Mouse (Mus musculus): ENCODE results near the gene Unc5b. TPM values are rescaled to one million over a fixed set of nuclear protein-coding genes. Genes with fewer than 3 reads are reported as not detected.
A peak's percentile ranks its signal among the peaks of the same experiment; 100 is the strongest.

The Unc5b gene
- polyA plus RNA-seq, 1 experiment from 2014 or later: 8.2 TPM

DNA sequence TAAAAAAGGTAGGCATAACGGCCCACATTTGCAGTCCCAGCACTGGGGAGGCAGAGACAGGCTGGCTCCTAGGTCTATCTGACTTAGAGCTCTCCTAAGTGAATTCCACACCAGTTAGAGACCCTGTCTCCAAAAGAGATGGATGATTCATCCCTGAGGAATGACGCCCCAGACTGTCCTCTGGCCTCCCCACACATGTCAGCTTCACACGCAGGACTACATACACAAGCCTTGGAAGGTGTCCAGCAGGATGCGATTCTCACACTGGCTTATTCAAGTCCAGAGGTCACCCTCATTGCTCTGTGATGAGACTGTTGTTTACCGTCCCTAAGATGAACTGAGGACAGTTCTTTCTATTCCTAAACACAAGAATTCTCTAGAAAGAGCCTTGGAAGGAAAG is 12.2 kb downstream of the Unc5b start:
- Histone ChIP-seq H3K9ac (no peak overlapping the region), H3K27me3 (no peaks in the 10 kb centered on the region), H3K4me3 (no peak overlapping the region), H3K4me1 (peaks cover 74% of the 10 kb centered on the region), H3K36me3 (no peaks in the 10 kb centered on the region), H3K9me3 (no peaks in the 10 kb centered on the region), H3K27ac (no peak overlapping the region), H3K4me2 (no peak overlapping the region)
- WGBS: 62% methylated on average over 5 of the region's 5 CpGs
- ATAC-seq (ENCODE audit: insufficient number of reproducible peaks, low FRiP score, low TSS enrichment, low read depth): no peak

DNA sequence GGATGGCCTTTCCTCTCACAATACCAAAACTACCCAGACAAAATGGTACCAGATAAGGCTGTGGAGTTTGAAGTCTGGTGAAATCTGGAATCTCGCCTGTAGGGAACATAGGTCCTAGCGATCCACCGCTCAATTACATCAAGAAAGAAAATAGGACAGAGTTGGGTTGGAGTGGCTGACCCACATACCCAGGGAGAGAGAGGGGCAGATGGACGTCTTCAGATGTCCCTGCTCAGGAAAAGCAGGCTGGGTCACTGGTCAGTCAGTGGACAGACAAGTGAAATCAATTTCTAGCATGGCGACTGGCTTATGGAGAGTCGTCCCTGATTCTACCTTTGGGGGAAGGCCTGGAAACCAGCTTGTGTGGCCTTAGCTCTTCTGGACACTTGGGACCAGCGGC is 12.7 kb downstream of the Unc5b start:
- H3K27me3 ChIP-seq: no peaks in the 10 kb centered on the region

DNA sequence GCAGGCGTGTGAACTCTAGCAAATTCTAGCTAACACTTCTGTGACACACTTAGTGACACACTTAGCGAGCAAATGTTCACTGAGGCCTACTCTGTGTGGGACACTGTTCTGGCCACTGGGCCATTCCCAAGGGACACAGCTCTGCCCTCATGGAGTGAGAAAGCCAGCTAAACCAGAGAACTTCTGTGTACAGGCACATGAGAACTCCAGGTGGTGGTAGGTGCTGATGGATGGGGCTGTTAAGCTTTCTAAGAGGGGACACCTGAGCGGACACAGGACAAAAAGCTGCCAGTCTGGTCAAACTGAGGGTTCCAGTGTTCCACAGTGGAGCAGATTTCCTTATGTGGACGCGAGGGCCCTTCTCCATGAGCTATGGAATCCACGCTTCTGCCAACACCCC is 13.5 kb downstream of the Unc5b start:
- Histone ChIP-seq H3K27me3 (no peaks in the 10 kb centered on the region), H3K4me2 (no peak overlapping the region), H3K9ac (no peak overlapping the region), H3K36me3 (no peaks in the 10 kb centered on the region), H3K9me3 (no peaks in the 10 kb centered on the region), H3K27ac (0 out of 2 replicates have a peak overlapping the region, but pooled peaks have one; percentile 50), H3K4me1 (peaks cover 76% of the 10 kb centered on the region), H3K4me3 (no peak overlapping the region)
- no peak for ATAC-seq (ENCODE audit: insufficient number of reproducible peaks, low FRiP score, low TSS enrichment, low read depth)
- WGBS: 86% methylated on average over 6 of the region's 6 CpGs

More for the DNA sequence above, 12.7 kb downstream of the Unc5b start:
- Histone ChIP-seq H3K4me3 (no peak overlapping the region), H3K4me1 (peaks cover 75% of the 10 kb centered on the region), H3K9ac (no peak overlapping the region), H3K4me2 (no peak overlapping the region), H3K9me3 (no peaks in the 10 kb centered on the region), H3K36me3 (no peaks in the 10 kb centered on the region), H3K27ac (no peak overlapping the region)
- WGBS: 87% methylated on average over 7 of the region's 7 CpGs
- ATAC-seq (ENCODE audit: insufficient number of reproducible peaks, low FRiP score, low TSS enrichment, low read depth): no peak

DNA sequence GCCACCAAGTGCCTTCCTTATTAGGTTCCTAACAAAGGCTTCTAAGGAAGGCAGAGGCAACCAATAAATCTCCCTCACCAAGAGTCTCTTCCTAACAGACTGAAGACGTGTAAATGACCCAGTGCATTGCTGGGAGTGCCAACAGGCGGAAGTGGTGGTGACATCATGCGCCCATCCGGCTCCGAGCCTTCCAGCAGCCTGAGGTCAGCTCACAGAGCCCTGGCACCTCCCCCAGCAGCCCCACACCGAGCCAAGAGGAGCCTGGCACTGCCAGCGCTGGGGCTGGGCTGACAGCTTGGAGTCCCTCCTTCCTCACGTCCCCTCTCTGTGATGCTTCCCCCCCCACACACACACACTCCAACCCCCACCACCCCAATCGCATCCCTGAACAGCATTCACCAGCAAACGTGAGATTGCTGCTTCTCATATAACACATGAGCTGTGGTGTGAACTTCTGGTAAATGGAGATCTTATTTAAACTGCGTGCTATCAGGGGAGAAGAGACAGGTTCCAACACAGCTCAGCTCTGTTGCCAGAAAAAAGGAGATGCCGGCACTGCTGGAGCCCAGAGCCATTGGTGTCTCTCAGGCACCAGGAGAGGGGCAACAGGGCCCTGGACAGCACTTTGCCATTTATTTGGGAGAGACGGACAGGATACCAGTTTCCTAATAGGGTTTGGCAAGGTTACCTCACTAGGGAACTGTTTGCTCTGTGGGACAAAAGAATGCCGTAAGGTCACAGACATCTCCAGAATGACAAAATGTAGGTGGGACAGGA is 14.3 kb downstream of the Unc5b start:
- H3K4me1 ChIP-seq: peaks cover 79% of the 10 kb centered on the region
- ATAC-seq (ENCODE audit: insufficient number of reproducible peaks, low FRiP score, low TSS enrichment, low read depth): no peak
- H3K4me2 ChIP-seq: no peak overlapping the region
- no peak overlapping the region for H3K4me3 ChIP-seq
- H3K9ac ChIP-seq: no peak overlapping the region
- peak overlapping the region; percentile 50; the same call in 1 of the 2 replicates for H3K27ac ChIP-seq
- WGBS: 17% methylated on average over 14 of the region's 14 CpGs
- H3K9me3 ChIP-seq: no peaks in the 10 kb centered on the region
- no peaks in the 10 kb centered on the region for H3K36me3 ChIP-seq
- no peaks in the 10 kb centered on the region for H3K27me3 ChIP-seq

DNA sequence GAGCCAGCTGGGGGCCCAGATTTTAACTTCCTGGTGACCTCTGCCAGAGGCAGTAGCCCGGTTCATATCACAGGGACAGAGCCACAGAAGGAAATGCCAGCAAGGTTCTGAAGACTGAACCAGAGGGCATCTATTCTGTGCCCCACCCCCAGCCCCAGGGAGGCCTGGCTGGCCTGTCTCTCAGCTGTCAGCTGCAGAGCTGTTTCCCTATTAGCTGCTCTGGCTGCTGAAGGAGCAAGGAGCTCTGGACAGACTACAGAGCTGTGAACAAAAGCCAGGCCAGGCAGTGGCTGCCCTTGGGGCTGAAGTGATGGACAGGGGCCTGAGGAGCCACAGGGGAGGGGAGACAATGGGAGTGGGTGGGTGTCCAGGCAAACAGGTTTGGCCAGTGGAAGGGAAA is 15.5 kb downstream of the Unc5b start:
- no peaks in the 10 kb centered on the region for H3K9me3 ChIP-seq
- H3K27me3 ChIP-seq: no peaks in the 10 kb centered on the region
- no peak overlapping the region for H3K4me3 ChIP-seq
- 11% methylated on average over 1 of the region's 1 CpGs for WGBS
- ATAC-seq (ENCODE audit: insufficient number of reproducible peaks, low FRiP score, low TSS enrichment, low read depth): no peak
- H3K36me3 ChIP-seq: no peaks in the 10 kb centered on the region
- H3K4me1 ChIP-seq: peaks cover 83% of the 10 kb centered on the region
- H3K4me2 ChIP-seq: no peak overlapping the region
- no peak overlapping the region for H3K9ac ChIP-seq
- peak overlapping the region; percentile 81 for H3K27ac ChIP-seq

DNA sequence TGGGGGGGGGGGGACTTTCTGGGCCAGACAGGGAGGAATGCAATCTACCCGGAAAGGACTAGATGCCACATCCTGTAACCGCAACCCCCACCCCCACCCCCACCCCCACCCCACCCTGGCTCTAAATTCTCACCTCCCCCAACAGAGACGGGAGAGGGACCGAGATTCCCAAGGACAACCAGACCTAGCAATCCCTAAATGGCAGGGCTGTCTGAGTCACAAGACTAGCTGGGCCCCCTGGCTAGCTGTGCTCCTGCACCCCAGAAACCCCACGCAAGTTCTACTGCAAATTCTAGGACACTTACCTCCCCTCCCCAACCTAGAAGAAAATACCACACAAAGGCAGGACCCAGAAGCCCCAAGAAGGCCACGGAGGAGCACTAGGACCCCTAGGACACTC is 16.3 kb downstream of the Unc5b start:
- no peaks in the 10 kb centered on the region for H3K9me3 ChIP-seq
- 20% methylated on average over 4 of the region's 6 CpGs for WGBS
- no peak overlapping the region for H3K4me2 ChIP-seq
- no peaks in the 10 kb centered on the region for H3K27me3 ChIP-seq
- H3K4me3 ChIP-seq: no peak overlapping the region
- no peaks in the 10 kb centered on the region for H3K36me3 ChIP-seq
- H3K27ac ChIP-seq: peak overlapping the region; percentile 81
- no peak overlapping the region for H3K9ac ChIP-seq
- H3K4me1 ChIP-seq: peaks cover 79% of the 10 kb centered on the region
- no peak for ATAC-seq (ENCODE audit: insufficient number of reproducible peaks, low FRiP score, low TSS enrichment, low read depth)

DNA sequence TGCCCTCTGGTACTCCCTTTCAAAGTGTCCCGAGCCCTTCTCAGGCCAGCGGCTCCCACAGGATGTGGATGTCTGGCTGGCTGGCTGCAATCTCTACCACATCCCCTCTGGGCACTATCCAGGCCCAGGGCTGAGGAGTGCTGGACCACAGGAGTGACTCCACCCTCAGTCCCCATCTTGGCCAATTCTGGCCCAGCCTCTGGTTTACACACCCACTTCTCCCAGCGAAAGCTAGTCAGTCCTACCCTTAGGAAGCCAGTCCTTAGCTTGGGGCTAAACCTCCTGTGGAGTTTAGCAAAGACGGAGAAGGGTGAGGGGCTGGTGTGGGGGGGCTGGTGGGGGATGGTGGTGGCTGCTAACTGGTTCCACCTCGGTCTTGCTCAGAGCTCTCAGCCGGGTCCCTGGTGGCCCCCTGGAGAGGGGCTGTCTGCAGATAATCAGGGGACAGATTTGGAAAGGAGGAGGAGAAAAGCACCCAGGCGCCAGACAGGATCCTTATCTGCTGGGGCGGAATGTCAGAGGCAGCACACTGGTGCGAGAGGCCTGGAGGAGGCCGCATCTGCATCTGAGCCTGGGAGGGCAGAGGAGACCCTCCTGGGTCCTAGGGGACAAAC is 16.8 kb downstream of the Unc5b start:
- Histone ChIP-seq H3K9ac (no peak overlapping the region), H3K4me3 (no peak overlapping the region), H3K27me3 (no peaks in the 10 kb centered on the region), H3K36me3 (no peaks in the 10 kb centered on the region), H3K27ac (peak overlapping the region; percentile 81), H3K4me1 (peaks cover 77% of the 10 kb centered on the region), H3K4me2 (0 out of 2 replicates have a peak overlapping the region, but pooled peaks have one; percentile 1), H3K9me3 (no peaks in the 10 kb centered on the region)
- peak; percentile 61; the same call in 1 of the 2 replicates for ATAC-seq (ENCODE audit: insufficient number of reproducible peaks, low FRiP score, low TSS enrichment, low read depth)
- 14% methylated on average over 10 of the region's 10 CpGs for WGBS

DNA sequence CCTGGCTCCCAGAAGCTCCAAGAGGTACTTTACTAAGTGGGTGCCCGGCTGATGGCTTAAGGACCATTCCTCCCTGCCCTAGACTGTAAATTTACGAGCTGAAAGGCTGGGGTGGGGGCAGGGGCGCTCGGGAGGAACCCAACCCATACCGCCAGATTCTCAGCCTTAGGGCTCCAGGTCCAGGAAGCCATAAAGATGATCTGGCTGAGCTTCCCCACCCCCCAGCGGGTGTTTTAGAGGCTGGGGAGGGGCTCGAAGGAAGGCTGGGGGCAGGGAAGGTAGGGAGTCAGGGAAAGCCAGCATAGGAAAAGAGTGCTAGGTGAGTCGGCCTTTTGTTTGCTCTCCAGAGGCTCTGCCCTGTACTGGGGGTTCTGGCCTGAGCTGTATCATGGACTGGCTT is 17.8 kb downstream of the Unc5b start:
- ATAC-seq (ENCODE audit: insufficient number of reproducible peaks, low FRiP score, low TSS enrichment, low read depth): no peak
- H3K27ac ChIP-seq: peak overlapping the region; percentile 81
- peaks cover 79% of the 10 kb centered on the region for H3K4me1 ChIP-seq
- WGBS: 6% methylated on average over 8 of the region's 8 CpGs
- H3K9me3 ChIP-seq: no peaks in the 10 kb centered on the region
- H3K27me3 ChIP-seq: no peaks in the 10 kb centered on the region
- H3K4me3 ChIP-seq: no peak overlapping the region
- no peaks in the 10 kb centered on the region for H3K36me3 ChIP-seq
- H3K4me2 ChIP-seq: 0 out of 2 replicates have a peak overlapping the region, but pooled peaks have one; percentile 1
- H3K9ac ChIP-seq: no peak overlapping the region

DNA sequence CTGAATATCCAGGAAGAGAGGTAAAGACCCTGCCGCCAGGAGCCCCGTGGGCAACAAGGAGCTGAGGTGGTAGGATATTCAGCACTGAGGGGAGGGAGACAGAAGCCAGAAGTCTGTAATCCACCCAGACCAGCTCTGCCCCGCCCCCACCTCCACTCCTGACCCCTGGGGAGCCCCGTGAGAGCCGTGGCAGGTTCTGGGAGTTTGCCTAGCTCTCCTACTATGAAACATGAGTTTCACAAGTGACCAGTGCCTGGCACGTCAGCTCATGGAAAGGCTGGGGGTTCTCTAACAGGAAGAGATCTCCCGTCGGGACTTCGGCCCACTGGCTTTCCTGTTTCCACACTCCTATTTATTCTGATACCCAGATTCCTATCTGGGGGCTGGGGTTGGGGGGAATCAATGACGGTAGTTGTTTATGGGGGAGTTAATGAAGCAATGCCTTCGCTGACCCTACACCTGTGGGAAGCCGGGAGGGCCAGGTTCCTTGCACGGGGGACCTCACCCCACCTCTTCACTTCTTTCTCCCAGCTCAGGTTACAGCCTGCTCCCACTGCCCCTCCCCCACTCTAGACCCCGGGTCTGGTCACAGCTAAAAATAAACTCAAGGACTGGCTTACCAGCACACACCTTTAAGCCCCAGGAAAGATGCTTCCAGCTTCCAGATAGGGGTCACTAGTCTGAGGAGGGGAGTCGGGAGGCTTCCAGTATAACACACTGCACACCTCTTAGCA is 19.4 kb downstream of the Unc5b start:
- 8% methylated on average over 15 of the region's 15 CpGs for WGBS
- no peaks in the 10 kb centered on the region for H3K36me3 ChIP-seq
- H3K4me2 ChIP-seq: peak overlapping the region; percentile 15; the same call in 1 of the 2 replicates
- peaks cover 83% of the 10 kb centered on the region for H3K4me1 ChIP-seq
- H3K27me3 ChIP-seq: no peaks in the 10 kb centered on the region
- H3K9ac ChIP-seq: no peak overlapping the region
- H3K27ac ChIP-seq: peak overlapping the region; percentile 57; the same call in 1 of the 2 replicates
- H3K9me3 ChIP-seq: no peaks in the 10 kb centered on the region
- H3K4me3 ChIP-seq: no peak overlapping the region
- no peak for ATAC-seq (ENCODE audit: insufficient number of reproducible peaks, low FRiP score, low TSS enrichment, low read depth)

DNA sequence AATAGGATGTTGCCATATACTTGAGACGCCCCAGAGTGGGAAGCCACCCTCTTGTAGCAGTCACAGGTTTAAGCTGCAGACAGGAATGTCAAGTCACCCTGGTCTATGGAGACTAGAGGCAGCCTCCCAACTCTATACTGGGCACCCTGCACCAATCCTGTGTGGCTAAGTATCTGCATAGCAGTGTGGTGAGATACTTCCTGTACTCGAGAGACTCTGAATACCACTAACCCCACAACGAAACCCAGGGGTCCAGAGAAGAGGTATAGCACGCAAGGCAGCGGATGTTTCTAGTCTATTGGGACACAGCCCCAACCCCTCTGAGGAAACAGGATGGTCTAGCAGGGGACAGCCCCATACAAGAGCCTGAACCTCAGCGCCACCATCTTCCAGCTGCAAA is 22.9 kb downstream of the Unc5b start:
- no peak overlapping the region for H3K4me3 ChIP-seq
- H3K36me3 ChIP-seq: no peaks in the 10 kb centered on the region
- no peak overlapping the region for H3K9ac ChIP-seq
- no peaks in the 10 kb centered on the region for H3K9me3 ChIP-seq
- peak overlapping the region; percentile 81 for H3K27ac ChIP-seq
- 66% methylated on average over 6 of the region's 6 CpGs for WGBS
- peaks cover 83% of the 10 kb centered on the region for H3K4me1 ChIP-seq
- H3K4me2 ChIP-seq: no peak overlapping the region; the same call in 1 of the 2 replicates
- no peaks in the 10 kb centered on the region for H3K27me3 ChIP-seq
- ATAC-seq (ENCODE audit: insufficient number of reproducible peaks, low FRiP score, low TSS enrichment, low read depth): no peak

DNA sequence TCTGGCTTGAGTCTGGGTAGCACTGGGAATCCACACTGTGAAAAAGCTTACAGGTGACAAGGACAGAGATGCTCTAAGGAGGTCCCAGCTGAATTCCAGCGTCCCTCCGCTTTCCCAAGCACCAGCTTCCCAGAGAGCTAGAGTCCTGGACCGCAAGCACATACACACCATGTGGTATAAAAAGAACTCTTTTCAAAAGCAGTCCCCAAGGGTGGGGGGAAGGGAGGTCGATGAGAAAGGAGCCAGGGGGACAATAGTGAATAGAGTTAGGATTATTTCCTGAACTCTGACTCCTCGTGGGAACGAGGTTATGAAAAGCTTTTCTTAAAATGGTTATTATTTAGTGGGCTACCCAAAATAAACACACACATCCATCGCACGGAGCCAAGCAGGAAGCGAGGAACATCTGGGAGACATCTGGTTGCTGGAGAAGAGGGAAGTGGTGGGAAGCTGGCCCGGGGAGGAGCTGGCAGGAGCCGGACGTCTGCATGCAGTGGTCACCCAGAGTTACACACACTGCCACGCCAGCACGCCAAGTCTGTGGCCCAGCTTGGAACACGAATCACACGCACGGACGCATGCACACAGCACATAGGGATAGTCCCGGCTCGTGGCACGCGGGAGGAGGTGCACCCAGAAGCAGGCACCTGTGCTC is 23.7 kb downstream of the Unc5b start:
- H3K36me3 ChIP-seq: no peaks in the 10 kb centered on the region
- H3K4me3 ChIP-seq: 0 out of 2 replicates have a peak overlapping the region, but pooled peaks have one; percentile 8
- 15% methylated on average over 22 of the region's 22 CpGs for WGBS
- H3K9me3 ChIP-seq: no peaks in the 10 kb centered on the region
- peak; percentile 40; the same call in 1 of the 2 replicates for ATAC-seq (ENCODE audit: insufficient number of reproducible peaks, low FRiP score, low TSS enrichment, low read depth)
- no peak overlapping the region for H3K9ac ChIP-seq
- peaks cover 81% of the 10 kb centered on the region for H3K4me1 ChIP-seq
- peak overlapping the region; percentile 81 for H3K27ac ChIP-seq
- H3K27me3 ChIP-seq: no peaks in the 10 kb centered on the region
- peak overlapping the region; percentile 38 for H3K4me2 ChIP-seq

Measured in limb, embryonic 15.5 days (tissue).